Comparison of ENCODE assay signal across 8 mouse cellular contexts in the genomic region with DNA sequence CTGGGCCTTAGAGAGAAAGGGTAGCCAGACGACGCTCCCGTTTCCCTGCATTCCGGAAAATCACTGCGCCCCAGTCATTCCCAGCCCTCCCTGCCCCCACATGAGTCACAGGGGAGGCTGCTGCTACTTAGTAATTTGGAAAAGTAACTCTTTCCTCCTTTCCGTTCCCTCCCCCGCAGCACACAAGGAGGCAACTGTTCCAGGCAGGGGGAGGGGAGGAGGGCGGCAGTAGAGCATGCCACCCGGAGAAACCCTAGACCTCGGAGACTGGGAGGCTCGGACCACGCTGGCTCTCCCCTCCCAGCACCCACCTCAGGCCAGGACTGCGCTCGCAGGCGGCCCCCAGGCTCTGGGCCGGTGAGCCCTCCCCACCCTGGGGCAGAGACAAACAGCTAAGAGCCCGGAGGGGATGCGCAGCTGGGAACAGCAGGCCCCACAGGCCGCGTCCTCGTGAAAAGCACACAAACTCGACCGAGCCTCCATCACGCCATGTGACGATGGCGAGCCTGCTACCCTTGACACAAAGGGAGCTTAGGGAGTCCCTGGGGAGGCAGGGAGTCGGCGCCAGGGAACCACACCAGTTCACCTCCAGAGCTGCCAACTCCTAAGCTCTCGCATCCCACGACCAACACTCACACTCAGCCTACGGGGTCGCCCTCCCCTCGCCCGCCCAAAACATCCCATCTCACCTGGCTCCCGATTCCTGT. TPM values are rescaled to one million over a fixed set of nuclear protein-coding genes. Genes with fewer than 3 reads are reported as not detected.
DNase-seq lines count a peak whose midpoint lies in the region; ATAC-seq and TF ChIP-seq lines count a peak whose summit lies in the region.

No protein-coding gene starts in this region.

- no peaks in the 10 kb centered on the region for H3K9me3 ChIP-seq in forebrain, embryonic 12.5 days
- no peaks in the 10 kb centered on the region for H3K9me3 ChIP-seq in heart, postnatal 0 days (replicated peaks; ENCODE audit: control insufficient read depth, low read length)

- H3K4me1 ChIP-seq in forebrain, embryonic 12.5 days, result peaks cover 24% of the 10 kb centered on the region
- H3K4me1 ChIP-seq in heart, postnatal 0 days (ENCODE audit: control insufficient read depth, insufficient read depth), result peaks cover 15% of the 10 kb centered on the region
- H3K4me1 ChIP-seq in thymus, adult 2 months (replicated peaks; ENCODE audit: control insufficient read depth, insufficient read depth, low read length), result peaks cover 17% of the 10 kb centered on the region

- H3K4me3 ChIP-seq in forebrain, embryonic 12.5 days (replicated peaks), result peak overlapping the region; percentile 99
- H3K4me3 ChIP-seq in heart, postnatal 0 days (ENCODE audit: low read depth, low read length), result peak overlapping the region; percentile 95
- H3K4me3 ChIP-seq in thymus, adult 2 months (ENCODE audit: control insufficient read depth, insufficient read depth, low read length), result peak overlapping the region; percentile 71

- DNase-seq in CD4-positive helper T cell, adult 2 months (ENCODE audit: low read depth, low spot score), result peak; percentile 79
- peak; percentile 91 for DNase-seq in brain, embryonic 14.5 days (ENCODE audit: low read depth)
- peak; percentile 92 for DNase-seq in heart, postnatal 0 days (ENCODE audit: low spot score)
- DNase-seq in layer of hippocampus, adult 11-12 months (ENCODE audit: low spot score), result peak; percentile 91
- peak; percentile 90 to 91 for DNase-seq in lung, adult 18-20 months
- DNase-seq in ovary, postnatal 10 days (ENCODE audit: low spot score), result peak; percentile 85
- DNase-seq in thymus, adult 2 months, result peak; percentile 66

- peak overlapping the region; percentile 93 for H3K9ac ChIP-seq in forebrain, embryonic 12.5 days
- H3K9ac ChIP-seq in heart, postnatal 0 days (replicated peaks; ENCODE audit: low read depth, low read length), result peak overlapping the region; percentile 97

- no peak; the same call in 1 of the 2 replicates for TF ChIP-seq EP300 in heart, postnatal 0 days (IDR thresholded peaks at IDR 0.05; ENCODE audit: low read depth)

- TF ChIP-seq CTCF in brain, embryonic 14.5 days (IDR thresholded peaks at IDR 0.05; ENCODE audit: borderline replicate concordance, extremely low read depth, insufficient read depth, insufficient read length), result no peak
- TF ChIP-seq CTCF in heart, postnatal 0 days (IDR thresholded peaks at IDR 0.05; ENCODE audit: low read depth), result no peak
- no peak for TF ChIP-seq CTCF in thymus, adult 2 months (IDR thresholded peaks at IDR 0.05; ENCODE audit: borderline replicate concordance, control insufficient read depth, extremely low read depth, insufficient read depth, low read length, poor library complexity)

- H3K36me3 ChIP-seq in forebrain, embryonic 12.5 days (replicated peaks), result peaks cover 24% of the 10 kb centered on the region
- H3K36me3 ChIP-seq in heart, postnatal 0 days (replicated peaks; ENCODE audit: control insufficient read depth, insufficient read depth, low read length), result peaks cover 19% of the 10 kb centered on the region
- H3K36me3 ChIP-seq in thymus, adult 2 months (ENCODE audit: control insufficient read depth, insufficient read depth, low read length), result peaks cover 9% of the 10 kb centered on the region

- peak; percentile 7; the same call in 1 of the 2 replicates for TF ChIP-seq POLR2A in brain, embryonic 14.5 days (IDR thresholded peaks at IDR 0.05; ENCODE audit: borderline replicate concordance, extremely low read depth, insufficient read depth, insufficient read length, poor library complexity, severe bottlenecking)
- TF ChIP-seq POLR2A in thymus, adult 2 months (IDR thresholded peaks at IDR 0.05; ENCODE audit: control insufficient read depth, extremely low read depth, insufficient read depth, low read length, poor library complexity), result no peak

- peak; percentile 22 for ATAC-seq in forebrain, embryonic 12.5 days (ENCODE audit: low FRiP score)
- ATAC-seq in heart, postnatal 0 days (ENCODE audit: insufficient read depth, low read depth), result peak; percentile 16

- no peaks in the 10 kb centered on the region for H3K27me3 ChIP-seq in forebrain, embryonic 12.5 days
- no peaks in the 10 kb centered on the region for H3K27me3 ChIP-seq in heart, postnatal 0 days (ENCODE audit: control insufficient read depth, insufficient read depth, low read length)
- H3K27me3 ChIP-seq in thymus, adult 2 months (ENCODE audit: control insufficient read depth, insufficient read depth, low read length), result no peaks in the 10 kb centered on the region

- peak overlapping the region; percentile 99 for H3K4me2 ChIP-seq in forebrain, embryonic 12.5 days
- peak overlapping the region; percentile 90 for H3K4me2 ChIP-seq in heart, postnatal 0 days (ENCODE audit: low read depth, low read length)

- peak overlapping the region; percentile 100 for H3K27ac ChIP-seq in forebrain, embryonic 12.5 days
- peak overlapping the region; percentile 100 for H3K27ac ChIP-seq in heart, postnatal 0 days (ENCODE audit: low read depth)
- H3K27ac ChIP-seq in thymus, adult 2 months (ENCODE audit: control insufficient read depth, insufficient read depth, low read length), result peak overlapping the region; percentile 98

- 0% methylated on average over 33 of the region's 35 CpGs for WGBS in forebrain, embryonic 12.5 days
- under 1% methylated on average over 30 of the region's 35 CpGs for WGBS in heart, postnatal 0 days
- 0% methylated on average over 34 of the region's 35 CpGs for WGBS in thymus, adult 2 months

RNA-seq across cellular contexts. Expression of a gene that starts 1.1 kb away (rescaled TPM):
- 186 and 256 TPM in 2 replicates for polyA plus RNA-seq in brain, embryonic 14.5 days (2012; rRNA removed)
- polyA plus RNA-seq in forebrain, embryonic 12.5 days (2016; fragmentation: Nextera tagmentation; extraction: Ambion mirVana), result 138 and 146 TPM in 2 replicates
- 83.2 and 87.5 TPM in 2 replicates for total RNA-seq in heart, postnatal 0 days (2014; rRNA removed; ENCODE audit: low replicate concordance)
- polyA plus RNA-seq in heart, postnatal 0 days (2015; fragmentation: Nextera tagmentation; extraction: Ambion mirVana), result 33.4 and 38.4 TPM in 2 replicates
- 236 and 257 TPM in 2 replicates for polyA plus RNA-seq in thymus, adult 2 months (2012; rRNA removed)

RNA-seq across cellular contexts. Expression of a gene that starts 2.0 kb away (rescaled TPM):
- 12.0 and 16.4 TPM in 2 replicates for polyA plus RNA-seq in brain, embryonic 14.5 days (2012; rRNA removed)
- polyA plus RNA-seq in forebrain, embryonic 12.5 days (2016; fragmentation: Nextera tagmentation; extraction: Ambion mirVana), result 9.1 and 9.6 TPM in 2 replicates
- 2.6 and 7.2 TPM in 2 replicates for total RNA-seq in heart, postnatal 0 days (2014; rRNA removed; ENCODE audit: low replicate concordance)
- polyA plus RNA-seq in heart, postnatal 0 days (2015; fragmentation: Nextera tagmentation; extraction: Ambion mirVana), result 4.2 and 4.6 TPM in 2 replicates
- polyA plus RNA-seq in thymus, adult 2 months (2012; rRNA removed), result 141 and 177 TPM in 2 replicates

RNA-seq across cellular contexts. Expression of a gene that starts 21.8 kb away (rescaled TPM):
- 0.18 and 0.40 TPM in 2 replicates for polyA plus RNA-seq in brain, embryonic 14.5 days (2012; rRNA removed)
- polyA plus RNA-seq in forebrain, embryonic 12.5 days (2016; fragmentation: Nextera tagmentation; extraction: Ambion mirVana), result not detected in 2 replicates
- total RNA-seq in heart, postnatal 0 days (2014; rRNA removed; ENCODE audit: low replicate concordance), result 1.5 TPM in 1 of 2 replicates, not detected in the other
- polyA plus RNA-seq in heart, postnatal 0 days (2015; fragmentation: Nextera tagmentation; extraction: Ambion mirVana), result 0.33 and 0.38 TPM in 2 replicates
- polyA plus RNA-seq in thymus, adult 2 months (2012; rRNA removed), result 119 and 123 TPM in 2 replicates

RNA-seq across cellular contexts. Expression of a gene that starts 29.2 kb away (rescaled TPM):
- 0.07 and 0.20 TPM in 2 replicates for polyA plus RNA-seq in brain, embryonic 14.5 days (2012; rRNA removed)
- 0.27 and 0.41 TPM in 2 replicates for polyA plus RNA-seq in forebrain, embryonic 12.5 days (2016; fragmentation: Nextera tagmentation; extraction: Ambion mirVana)
- total RNA-seq in heart, postnatal 0 days (2014; rRNA removed; ENCODE audit: low replicate concordance), result not detected in 2 replicates
- polyA plus RNA-seq in heart, postnatal 0 days (2015; fragmentation: Nextera tagmentation; extraction: Ambion mirVana), result not detected in 2 replicates
- 122 and 154 TPM in 2 replicates for polyA plus RNA-seq in thymus, adult 2 months (2012; rRNA removed)

RNA-seq across cellular contexts. Expression of a gene that starts 31.5 kb away (rescaled TPM):
- 0.82 and 1.1 TPM in 2 replicates for polyA plus RNA-seq in brain, embryonic 14.5 days (2012; rRNA removed)
- 0.38 and 0.69 TPM in 2 replicates for polyA plus RNA-seq in forebrain, embryonic 12.5 days (2016; fragmentation: Nextera tagmentation; extraction: Ambion mirVana)
- 0.19 TPM in 1 of 2 replicates, not detected in the other for total RNA-seq in heart, postnatal 0 days (2014; rRNA removed; ENCODE audit: low replicate concordance)
- polyA plus RNA-seq in heart, postnatal 0 days (2015; fragmentation: Nextera tagmentation; extraction: Ambion mirVana), result 0.65 and 0.90 TPM in 2 replicates
- polyA plus RNA-seq in thymus, adult 2 months (2012; rRNA removed), result 130 and 197 TPM in 2 replicates

Comparison
In these comparisons a context has a peak if more than half of its experiments do, and no peak if none do; other contexts are left out.
1. Peak in every context shown above with its lines: DNase-seq, ATAC-seq, H3K4me3 ChIP-seq and H3K27ac ChIP-seq.
2. RNA of a gene that starts 21.8 kb away (polyA plus RNA-seq): 119 to 123 TPM in thymus, adult 2 months; 0.33 to 0.38 TPM in heart, postnatal 0 days, 0.18 to 0.40 TPM in brain, embryonic 14.5 days and not detected in forebrain, embryonic 12.5 days; every median in the first group is over 10 times any median in the second.